Mouse (Mus musculus): Measurements from ENCODE around the gene Gpr1.

DNA sequence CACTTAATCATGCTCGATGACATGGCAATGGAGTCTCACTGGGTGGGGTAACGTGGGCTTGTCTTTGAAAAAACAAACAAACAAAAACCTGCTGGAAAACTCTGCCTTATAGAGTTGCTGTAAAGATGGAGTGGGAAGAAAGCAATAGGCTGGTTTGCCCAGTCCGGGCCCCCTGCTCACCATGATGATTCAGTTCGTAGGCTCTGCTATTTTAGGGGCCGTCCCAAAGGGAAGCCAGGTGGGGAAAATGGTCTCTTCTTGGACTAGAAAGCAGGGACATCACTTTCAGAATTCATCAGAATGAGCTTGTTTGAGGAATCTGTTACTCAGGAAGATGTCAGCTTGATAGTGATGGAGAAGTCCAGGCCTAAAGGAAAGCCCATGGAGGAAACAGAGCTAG lies 12.9 kb upstream of the Gpr1 start:
- TF ChIP-seq CTCF (IDR thresholded peaks at IDR 0.05; ENCODE audit: extremely low read depth, insufficient read depth, insufficient read length, insufficient replicate concordance) (no peak), POLR2A (IDR thresholded peaks at IDR 0.05; ENCODE audit: low read depth, low read length) (no peak)

Measured in spleen, adult 2 months (tissue).